In the genomic region with DNA sequence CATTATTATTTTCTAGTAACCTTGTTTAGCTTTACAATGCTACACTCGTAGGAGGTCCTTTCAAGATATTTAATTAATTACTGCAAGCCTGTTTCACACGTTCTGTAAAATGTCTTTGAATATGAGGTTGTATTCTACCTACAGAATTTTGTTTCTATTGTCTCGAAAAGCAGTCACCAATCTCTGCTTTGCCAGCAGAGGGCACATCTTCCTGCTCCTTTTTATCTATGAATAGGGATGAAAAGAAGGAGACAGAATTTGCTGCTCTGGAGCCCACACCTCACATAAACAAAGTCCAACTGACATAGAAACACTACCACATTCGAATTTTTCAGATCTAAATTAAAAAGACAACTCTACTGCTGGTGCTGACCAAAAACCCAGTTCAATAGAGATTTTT, we compare ENCODE assay signal across 10 mouse cellular contexts.
DNase-seq lines count a peak whose midpoint lies in the region; TF ChIP-seq lines count a peak whose summit lies in the region.
"Had no signal": no experiment of that assay in that cellular context is flagged by ENCODE, and none has a peak within 500 bp of the region (broad histone marks: within the 10 kb centered on the region; RNA-seq: fewer than 3 reads in every experiment).

No protein-coding gene starts in this region.

- no peak overlapping the region for H3K27ac ChIP-seq in left cerebral cortex, adult 2 months
- H3K27ac ChIP-seq: embryonic facial prominence, embryonic 12.5 days; midbrain, embryonic 12.5 days had no signal

- peak; percentile 10 for DNase-seq in adrenal gland, postnatal 14 days
- DNase-seq in adrenal gland, adult 18-20 months (ENCODE audit: low spot score in 2 of 2), result no peak
- DNase-seq in left cerebral cortex, adult 2 months (ENCODE audit: extremely low spot score in 1 of 2, low spot score in 2 of 2), result no peak
- no peak for DNase-seq in left cerebral cortex, adult 11 months (ENCODE audit: low spot score)
- DNase-seq in cerebellum, postnatal 10 days, result peak; percentile 71 to 72
- DNase-seq in left cerebral cortex, postnatal 4 days, result peak; percentile 39
- DNase-seq in gastrocnemius, postnatal 25 days, result no peak
- DNase-seq in spleen, postnatal 10 days (ENCODE audit: low spot score in 2 of 2), result no peak

- intact Hi-C loops in left cerebral cortex, adult 2 months (cut with DNase I), result loop anchor here (1.0 to 5.0 kb wide), 2 partner anchors 238 to 506 kb away; no protein-coding TSS in a partner anchor
- intact Hi-C loops in left cerebral cortex, postnatal 4 days (cut with DNase I), result loop anchor here (5.0 to 10.0 kb wide), 2 partner anchors 112 to 239 kb away; no protein-coding TSS in a partner anchor

- no peak overlapping the region for H3K4me3 ChIP-seq in left cerebral cortex, adult 2 months
- H3K4me3 ChIP-seq: embryonic facial prominence, embryonic 12.5 days; midbrain, embryonic 12.5 days had no signal

- TF ChIP-seq CTCF in left cerebral cortex, adult 2 months (IDR thresholded peaks at IDR 0.05), result peak; percentile 67

Comparison
In these comparisons a context has a peak if more than half of its experiments do, and no peak if none do; other contexts are left out.
1. DNase-seq: peak in adrenal gland, postnatal 14 days (single experiment), cerebellum, postnatal 10 days (2 of 2) and left cerebral cortex, postnatal 4 days (single experiment); none in adrenal gland, adult 18-20 months (0 of 2), left cerebral cortex, adult 2 months (0 of 2), left cerebral cortex, adult 11 months (single experiment), gastrocnemius, postnatal 25 days (single experiment) and spleen, postnatal 10 days (0 of 2).